Mouse (Mus musculus) heart, embryonic 13.5 days (tissue): Measurements from ENCODE around the gene Dact2. TPM values are rescaled to one million over a fixed set of nuclear protein-coding genes. Genes with fewer than 3 reads are reported as not detected.

Source experiments
- ATAC-seq: fragments of 200-750 bp; cut with Nextera tagmentation; 2 replicates; pipeline ENCODE4 v1.8.0; 2017; ENCODE audit warnings: moderate TSS enrichment; ENCODE audit not compliant: insufficient number of reproducible peaks, low FRiP score, low TSS enrichment; ENCODE audit errors: extremely low read depth
- H3K27ac ChIP-seq: fragments of 300-500 bp; sonication (generic); replicated peaks from 2 replicates; pipeline ENCODE4 v1.5.1; 2015; ENCODE audit warnings: moderate library complexity, mild to moderate bottlenecking, inconsistent platforms
- H3K27me3 ChIP-seq: fragments of 300-500 bp; sonication (generic); replicated peaks from 2 replicates; pipeline ENCODE4 v1.6.1; 2015; ENCODE audit warnings: mild to moderate bottlenecking, inconsistent platforms
- H3K36me3 ChIP-seq: fragments of 300-500 bp; sonication (generic); 2 replicates; pipeline ENCODE4 v1.6.1; 2015; ENCODE audit warnings: mild to moderate bottlenecking, inconsistent platforms
- H3K4me1 ChIP-seq: fragments of 300-500 bp; sonication (generic); 2 replicates; pipeline ENCODE4 v1.6.1; 2015; ENCODE audit warnings: inconsistent platforms
- H3K4me2 ChIP-seq: fragments of 300-500 bp; sonication (generic); 2 replicates; pipeline ENCODE4 v1.6.1; 2015; ENCODE audit warnings: inconsistent platforms, mild to moderate bottlenecking, moderate library complexity
- H3K4me3 ChIP-seq: fragments of 300-500 bp; sonication (generic); 2 replicates; pipeline ENCODE4 v1.5.1; 2015; ENCODE audit warnings: moderate library complexity, mild to moderate bottlenecking, inconsistent platforms
- H3K9ac ChIP-seq: fragments of 300-500 bp; sonication (generic); 2 replicates; pipeline ENCODE4 v1.6.1; 2015; ENCODE audit warnings: inconsistent platforms, mild to moderate bottlenecking, moderate library complexity
- H3K9me3 ChIP-seq: fragments of 300-500 bp; sonication (generic); 2 replicates; pipeline ENCODE4 v1.6.1; 2016; ENCODE audit warnings: inconsistent platforms
- WGBS: fragments of 180-500 bp; shearing (Covaris S2); methylation state at CpG from one replicate; pipeline ENCODE4 v1.1.7; 2015; ENCODE audit warnings: mixed read lengths; 5-methylcytosine and 5-hydroxymethylcytosine counted together
- polyA plus RNA-seq: library from polyadenylated mRNA; unstranded; fragments of >200 nt; fragmentation: Nextera tagmentation; extraction: Ambion mirVana; gene quantifications from 2 replicates; pipeline ENCODE4 v1.2.1, GENCODE M21; 2015

The Dact2 gene
- 1.5 and 2.6 TPM in 2 replicates for polyA plus RNA-seq

- Histone ChIP-seq H3K27ac (peak within 1 kb of the TSS; percentile 66), H3K4me3 (peak within 1 kb of the TSS; percentile 76), H3K4me2 (peak within 1 kb of the TSS; percentile 92), H3K4me1 (peaks cover 44% of the 10 kb centered on the region), H3K9me3 (no peaks in the 10 kb centered on the region), H3K36me3 (no peaks in the 10 kb centered on the region), H3K27me3 (peaks cover 87% of the 10 kb centered on the region), H3K9ac (peak within 1 kb of the TSS; percentile 85)
- WGBS = 23% methylated on average over 13 of the region's 13 CpGs
- no peak for ATAC-seq
These were observed at the start of gene Dact2 for GRCm38 (mm10) chr17:14204061-14204460. Gene Dact2 (minus strand): TSS chr17:14204304.

GRCm38 (mm10) chr17:14252456-14252855 lies 48.4 kb upstream of the Dact2 start:
- no peak for ATAC-seq
- H3K27me3 ChIP-seq = peaks cover 69% of the 10 kb centered on the region
- H3K36me3 ChIP-seq = no peaks in the 10 kb centered on the region
- H3K4me1 ChIP-seq = peaks cover 21% of the 10 kb centered on the region
- H3K9ac ChIP-seq = no peak overlapping the region
- no peak overlapping the region for H3K4me2 ChIP-seq
- H3K27ac ChIP-seq = no peak overlapping the region
- no peak overlapping the region for H3K4me3 ChIP-seq
- WGBS = 63% methylated on average over 7 of the region's 7 CpGs
- H3K9me3 ChIP-seq = no peaks in the 10 kb centered on the region

- no peak overlapping the region for H3K4me3 ChIP-seq
- ATAC-seq = no peak
- H3K4me2 ChIP-seq = no peak overlapping the region
- no peak overlapping the region for H3K27ac ChIP-seq
- peaks cover 21% of the 10 kb centered on the region for H3K4me1 ChIP-seq
- H3K36me3 ChIP-seq = no peaks in the 10 kb centered on the region
- no peak overlapping the region for H3K9ac ChIP-seq
- H3K9me3 ChIP-seq = no peaks in the 10 kb centered on the region
- H3K27me3 ChIP-seq = peaks cover 67% of the 10 kb centered on the region
- 68% methylated on average over 8 of the region's 8 CpGs for WGBS
These were observed 46.3 kb upstream of the Dact2 start for GRCm38 (mm10) chr17:14250401-14250800.

GRCm38 (mm10) chr17:14249595-14249994 lies 45.5 kb upstream of the Dact2 start:
- peaks cover 67% of the 10 kb centered on the region for H3K27me3 ChIP-seq
- 26% methylated on average over 4 of the region's 4 CpGs for WGBS
- no peaks in the 10 kb centered on the region for H3K36me3 ChIP-seq
- no peak overlapping the region for H3K4me3 ChIP-seq
- no peak for ATAC-seq
- no peak overlapping the region for H3K9ac ChIP-seq
- H3K9me3 ChIP-seq = no peaks in the 10 kb centered on the region
- no peak overlapping the region for H3K4me2 ChIP-seq
- H3K4me1 ChIP-seq = peaks cover 21% of the 10 kb centered on the region
- H3K27ac ChIP-seq = no peak overlapping the region

GRCm38 (mm10) chr17:14247931-14248330 lies 43.8 kb upstream of the Dact2 start:
- ATAC-seq = no peak
- Histone ChIP-seq H3K4me2 (no peak overlapping the region), H3K9ac (no peak overlapping the region), H3K4me1 (peaks cover 7% of the 10 kb centered on the region), H3K9me3 (no peaks in the 10 kb centered on the region), H3K27me3 (peaks cover 82% of the 10 kb centered on the region), H3K27ac (no peak overlapping the region), H3K4me3 (no peak overlapping the region), H3K36me3 (no peaks in the 10 kb centered on the region)
- 80% methylated on average over 8 of the region's 8 CpGs for WGBS

- H3K27ac ChIP-seq = no peak overlapping the region
- peaks cover 86% of the 10 kb centered on the region for H3K27me3 ChIP-seq
- H3K4me1 ChIP-seq = peaks cover 7% of the 10 kb centered on the region
- no peak overlapping the region for H3K4me3 ChIP-seq
- no peak overlapping the region for H3K4me2 ChIP-seq
- H3K9ac ChIP-seq = no peak overlapping the region
- 84% methylated on average over 2 of the region's 2 CpGs for WGBS
- H3K9me3 ChIP-seq = no peaks in the 10 kb centered on the region
- no peak for ATAC-seq
- no peaks in the 10 kb centered on the region for H3K36me3 ChIP-seq
These were observed 42.2 kb upstream of the Dact2 start for GRCm38 (mm10) chr17:14246266-14246665.

- Histone ChIP-seq H3K4me3 (no peak overlapping the region), H3K4me2 (no peak overlapping the region), H3K9me3 (no peaks in the 10 kb centered on the region), H3K36me3 (no peaks in the 10 kb centered on the region), H3K4me1 (peaks cover 2% of the 10 kb centered on the region; the same call in 1 of the 2 replicates), H3K27ac (no peak overlapping the region), H3K27me3 (peaks cover 86% of the 10 kb centered on the region), H3K9ac (no peak overlapping the region)
- ATAC-seq = no peak
- 55% methylated on average over 11 of the region's 11 CpGs for WGBS
These were observed 40.3 kb upstream of the Dact2 start for GRCm38 (mm10) chr17:14244195-14244965.

GRCm38 (mm10) chr17:14242634-14243033 lies 38.5 kb upstream of the Dact2 start:
- no peak overlapping the region for H3K4me2 ChIP-seq
- 63% methylated on average over 8 of the region's 8 CpGs for WGBS
- no peak for ATAC-seq
- no peaks in the 10 kb centered on the region for H3K9me3 ChIP-seq
- H3K36me3 ChIP-seq = no peaks in the 10 kb centered on the region
- no peak overlapping the region for H3K9ac ChIP-seq
- no peak overlapping the region for H3K4me3 ChIP-seq
- H3K27me3 ChIP-seq = peaks cover 87% of the 10 kb centered on the region
- H3K27ac ChIP-seq = no peak overlapping the region
- no peaks in the 10 kb centered on the region for H3K4me1 ChIP-seq

- Histone ChIP-seq H3K9me3 (no peaks in the 10 kb centered on the region), H3K4me1 (no peaks in the 10 kb centered on the region), H3K9ac (no peak overlapping the region), H3K4me3 (no peak overlapping the region), H3K36me3 (no peaks in the 10 kb centered on the region), H3K27me3 (peaks cover 91% of the 10 kb centered on the region), H3K4me2 (no peak overlapping the region), H3K27ac (no peak overlapping the region)
- 65% methylated on average over 10 of the region's 10 CpGs for WGBS
- no peak for ATAC-seq
These were observed 35.9 kb upstream of the Dact2 start for GRCm38 (mm10) chr17:14239960-14240359.

GRCm38 (mm10) chr17:14237134-14237533 lies 33.0 kb upstream of the Dact2 start:
- H3K4me3 ChIP-seq = no peak overlapping the region
- H3K36me3 ChIP-seq = no peaks in the 10 kb centered on the region
- H3K4me2 ChIP-seq = no peak overlapping the region
- no peak overlapping the region for H3K27ac ChIP-seq
- no peaks in the 10 kb centered on the region for H3K9me3 ChIP-seq
- no peaks in the 10 kb centered on the region for H3K4me1 ChIP-seq
- ATAC-seq = no peak
- no peak overlapping the region for H3K9ac ChIP-seq
- WGBS = 62% methylated on average over 6 of the region's 6 CpGs
- H3K27me3 ChIP-seq = peaks cover 96% of the 10 kb centered on the region

- H3K27me3 ChIP-seq = peaks cover 96% of the 10 kb centered on the region
- no peak overlapping the region for H3K9ac ChIP-seq
- no peaks in the 10 kb centered on the region for H3K9me3 ChIP-seq
- no peak for ATAC-seq
- H3K36me3 ChIP-seq = no peaks in the 10 kb centered on the region
- no peak overlapping the region for H3K4me3 ChIP-seq
- WGBS = 59% methylated on average over 12 of the region's 12 CpGs
- H3K27ac ChIP-seq = no peak overlapping the region
- peaks cover 10% of the 10 kb centered on the region for H3K4me1 ChIP-seq
- H3K4me2 ChIP-seq = no peak overlapping the region
These were observed 30.8 kb upstream of the Dact2 start for GRCm38 (mm10) chr17:14234774-14235389.

- H3K27me3 ChIP-seq = peaks cover 97% of the 10 kb centered on the region
- 37% methylated on average over 4 of the region's 4 CpGs for WGBS
- H3K27ac ChIP-seq = no peak overlapping the region
- peaks cover 10% of the 10 kb centered on the region for H3K4me1 ChIP-seq
- no peak overlapping the region for H3K4me3 ChIP-seq
- H3K9ac ChIP-seq = no peak overlapping the region
- no peak for ATAC-seq
- no peaks in the 10 kb centered on the region for H3K36me3 ChIP-seq
- no peak overlapping the region for H3K4me2 ChIP-seq
- no peaks in the 10 kb centered on the region for H3K9me3 ChIP-seq
These were observed 29.6 kb upstream of the Dact2 start for GRCm38 (mm10) chr17:14233658-14234057.
